Mouse (Mus musculus) heart, embryonic 14.5 days (tissue): ENCODE data around the gene Cracr2b. TPM values are rescaled to one million over a fixed set of nuclear protein-coding genes. Genes with fewer than 3 reads are reported as not detected.

ENCODE experiments used
- ATAC-seq: fragments of 200-750 bp; cut with Nextera tagmentation; 2 replicates; pipeline ENCODE4 v1.8.0; 2017; ENCODE audit warnings: low read depth, moderate TSS enrichment; ENCODE audit not compliant: insufficient number of reproducible peaks, insufficient read depth, low FRiP score
- H3K27ac ChIP-seq, 2 experiments: fragments of 200-500 bp in 1 of 2; fragments of 300-500 bp in 1 of 2; sonication (generic) in 1 of 2; replicated peaks in 1 of 2; 2 replicates each; pipeline ENCODE4 v1.5.1; 2012 to 2014; ENCODE audit warnings: low read depth in 2 of 2, low read length in 2 of 2, control low read depth in 1 of 2, mild to moderate bottlenecking in 1 of 2, mixed read lengths in 1 of 2; ENCODE audit not compliant: control insufficient read depth in 1 of 2, insufficient read depth in 1 of 2
- H3K27me3 ChIP-seq: fragments of 300-500 bp; sonication (generic); 2 replicates; pipeline ENCODE4 v1.6.1; 2014; ENCODE audit warnings: mild to moderate bottlenecking, low read length, control low read depth; ENCODE audit not compliant: control insufficient read depth, insufficient read depth
- H3K36me3 ChIP-seq: fragments of 300-500 bp; sonication (generic); 2 replicates; pipeline ENCODE4 v1.6.1; 2014; ENCODE audit warnings: mild to moderate bottlenecking, control low read depth, low read length, mixed read lengths; ENCODE audit not compliant: control insufficient read depth, insufficient read depth
- H3K4me1 ChIP-seq, 2 experiments: fragments of 200-500 bp in 1 of 2; fragments of 300-500 bp in 1 of 2; sonication (generic) in 1 of 2; 2 replicates each; pipeline ENCODE4 v1.6.1; 2012 to 2014; ENCODE audit warnings: low read length in 2 of 2, control low read depth in 1 of 2, mixed read lengths in 1 of 2; ENCODE audit not compliant: control insufficient read depth in 2 of 2, insufficient read depth in 2 of 2
- H3K4me2 ChIP-seq: fragments of 300-500 bp; sonication (generic); 2 replicates; pipeline ENCODE4 v1.6.1; 2014; ENCODE audit warnings: mild to moderate bottlenecking, low read length
- H3K4me3 ChIP-seq, 2 experiments: fragments of 200-500 bp in 1 of 2; fragments of 300-500 bp in 1 of 2; sonication (generic) in 1 of 2; 2 replicates each; pipeline ENCODE4 v1.5.1; 2012 to 2014; ENCODE audit warnings: low read length in 2 of 2, mild to moderate bottlenecking in 2 of 2, control low read depth in 1 of 2, low read depth in 1 of 2, moderate library complexity in 1 of 2; ENCODE audit not compliant: control insufficient read depth in 1 of 2, insufficient read depth in 1 of 2
- H3K9ac ChIP-seq: fragments of 300-500 bp; sonication (generic); 2 replicates; pipeline ENCODE4 v1.6.1; 2014; ENCODE audit warnings: mild to moderate bottlenecking, low read length
- H3K9me3 ChIP-seq: fragments of 300-500 bp; sonication (generic); 2 replicates; pipeline ENCODE4 v1.6.1; 2016; ENCODE audit warnings: low read length, control low read depth; ENCODE audit not compliant: control insufficient read depth
- WGBS: fragments of 180-500 bp; shearing (Covaris S2); extraction: QIAGEN DNeasy Blood & Tissue Kit; methylation state at CpG from one replicate; pipeline ENCODE4 v1.1.7; 2014; 5-methylcytosine and 5-hydroxymethylcytosine counted together
- polyA plus RNA-seq: library from polyadenylated mRNA; unstranded; fragments of >200 nt; fragmentation: Nextera tagmentation; extraction: Ambion mirVana; gene quantifications from 2 replicates; pipeline ENCODE4 v1.2.1, GENCODE M21; 2014

Gene Cracr2b
- polyA plus RNA-seq, 1 experiment from 2014 or later, result 25.6 TPM

DNA sequence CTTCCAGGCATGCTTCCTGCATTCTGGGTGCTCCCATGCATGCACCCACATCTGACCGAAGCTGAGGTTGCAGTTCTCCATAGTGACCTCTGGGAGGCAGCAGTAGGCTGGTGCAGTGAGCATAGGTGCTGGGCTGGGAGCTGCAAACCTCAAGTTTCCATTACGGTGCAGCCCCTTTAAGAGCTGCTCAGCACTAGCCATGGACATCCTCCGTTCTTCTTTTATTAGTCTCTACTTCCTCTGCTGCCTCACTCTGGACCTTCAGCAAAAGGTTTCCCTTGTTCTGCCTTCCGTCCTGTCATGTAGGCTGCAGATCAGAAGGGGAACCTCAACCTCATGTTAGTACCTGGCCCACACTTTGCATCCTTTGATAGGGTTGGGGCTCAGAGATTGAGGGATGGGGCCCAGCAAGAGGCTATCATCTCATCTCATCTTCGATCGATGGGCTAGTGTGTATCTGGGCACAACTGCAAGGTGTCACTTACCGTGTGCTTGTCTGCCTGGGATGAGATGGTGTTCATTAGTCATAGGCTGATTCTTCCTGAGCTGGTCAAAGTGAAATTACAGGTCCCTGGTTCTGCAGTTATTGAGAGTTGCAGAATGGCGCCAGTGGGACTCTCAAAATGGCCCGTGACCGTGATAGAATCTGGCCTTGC lies 20.1 kb downstream of the Cracr2b start:
- H3K9ac ChIP-seq, result peak overlapping the region; percentile 65; the same call in 1 of the 2 replicates
- 9% methylated on average over 10 of the region's 10 CpGs for WGBS

DNA sequence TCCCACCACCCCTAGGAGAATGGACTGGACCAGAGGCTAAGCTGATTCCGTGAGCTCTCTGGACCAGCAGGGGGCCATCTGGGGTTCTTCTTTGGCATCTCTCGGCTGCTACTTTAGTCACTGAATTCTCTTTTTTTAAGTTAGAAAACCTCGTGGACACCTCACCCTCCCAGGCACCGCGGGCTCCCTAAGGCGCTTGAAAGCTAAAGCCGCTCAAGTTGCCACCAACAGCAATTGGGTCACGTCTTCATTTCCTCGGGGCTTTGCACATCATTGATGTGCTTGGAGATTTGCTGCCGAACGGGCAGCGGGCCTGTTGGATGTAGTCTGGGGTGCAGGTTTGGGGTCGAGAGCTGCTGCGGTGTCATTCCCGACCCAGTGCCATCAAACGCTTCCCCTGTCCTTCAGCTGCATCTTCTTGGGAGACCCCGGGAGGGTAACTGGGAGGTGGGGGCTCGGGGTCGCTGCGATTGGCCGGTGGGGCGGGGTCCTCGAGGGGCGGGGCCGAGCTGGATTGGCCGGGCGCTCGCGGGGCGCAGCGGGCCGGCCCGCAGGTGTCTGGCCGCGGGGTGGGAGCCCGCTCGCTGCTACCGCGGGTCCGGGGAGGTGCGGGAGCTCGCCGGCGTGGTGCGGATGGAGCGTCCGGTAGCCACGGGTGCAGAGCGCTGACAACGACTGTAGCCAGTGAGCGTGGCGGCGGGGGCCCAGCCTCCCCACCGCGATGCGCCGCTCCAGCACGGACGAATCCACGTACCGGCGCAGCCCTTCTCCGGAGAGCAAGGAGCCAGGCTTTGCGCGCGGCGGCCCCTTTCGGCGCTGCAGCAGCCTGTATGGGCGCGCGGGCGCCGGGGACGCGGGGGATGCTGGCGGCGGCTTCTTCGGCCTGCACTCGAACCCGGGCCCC lies 20.9 kb downstream of the Cracr2b start:
- under 1% methylated on average over 75 of the region's 81 CpGs for WGBS
- peaks cover 12% of the 10 kb centered on the region for H3K27me3 ChIP-seq

More for the DNA sequence above, 20.1 kb downstream of the Cracr2b start:
- H3K27ac ChIP-seq, result no peak overlapping the region
- no peaks in the 10 kb centered on the region for H3K36me3 ChIP-seq
- H3K27me3 ChIP-seq, result peaks cover 12% of the 10 kb centered on the region
- peaks cover 31 to 61% of the 10 kb centered on the region in 2 experiments for H3K4me1 ChIP-seq
- H3K4me3 ChIP-seq, result peak overlapping the region in 1 of 2 experiments; percentile 57; a peak in 2 of 4 replicates
- no peak for ATAC-seq
- no peaks in the 10 kb centered on the region for H3K9me3 ChIP-seq
- peak overlapping the region; percentile 100 for H3K4me2 ChIP-seq

DNA sequence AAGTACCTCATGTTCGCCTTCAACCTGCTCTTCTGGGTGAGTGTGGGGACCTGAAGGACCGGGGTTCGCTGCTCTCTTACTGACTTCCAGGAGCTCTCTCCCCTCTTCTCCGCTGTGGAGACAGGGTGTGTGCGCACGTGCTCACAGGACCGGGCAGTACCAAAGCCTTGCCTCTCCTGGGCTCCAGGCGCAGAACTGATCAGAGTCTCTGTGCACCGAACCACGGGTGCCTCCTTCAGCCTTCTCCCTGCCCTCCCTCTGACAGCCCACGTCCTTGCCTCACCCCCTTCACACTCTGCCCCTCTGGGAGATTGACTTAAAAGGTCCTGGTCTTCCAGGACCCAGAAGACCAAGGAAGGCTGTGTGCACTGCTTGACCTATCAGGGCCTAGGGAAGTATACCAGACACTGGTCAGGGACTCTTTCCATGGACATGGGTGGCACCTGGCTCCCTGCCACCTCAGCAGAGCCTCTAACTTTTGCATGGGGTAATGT lies 21.7 kb downstream of the Cracr2b start:
- no peak overlapping the region for H3K27ac ChIP-seq
- 13% methylated on average over 11 of the region's 11 CpGs for WGBS
- H3K4me1 ChIP-seq, result peaks cover 18 to 46% of the 10 kb centered on the region in 2 experiments

More for the DNA sequence above, 20.9 kb downstream of the Cracr2b start:
- Histone ChIP-seq H3K4me2 (peak overlapping the region; percentile 100), H3K4me1 (peaks cover 25 to 54% of the 10 kb centered on the region in 2 experiments), H3K9me3 (no peaks in the 10 kb centered on the region), H3K36me3 (no peaks in the 10 kb centered on the region), H3K4me3 (peak overlapping the region; percentile 57 to 67), H3K27ac (no peak overlapping the region), H3K9ac (peak overlapping the region; percentile 65)
- ATAC-seq, result no peak

DNA sequence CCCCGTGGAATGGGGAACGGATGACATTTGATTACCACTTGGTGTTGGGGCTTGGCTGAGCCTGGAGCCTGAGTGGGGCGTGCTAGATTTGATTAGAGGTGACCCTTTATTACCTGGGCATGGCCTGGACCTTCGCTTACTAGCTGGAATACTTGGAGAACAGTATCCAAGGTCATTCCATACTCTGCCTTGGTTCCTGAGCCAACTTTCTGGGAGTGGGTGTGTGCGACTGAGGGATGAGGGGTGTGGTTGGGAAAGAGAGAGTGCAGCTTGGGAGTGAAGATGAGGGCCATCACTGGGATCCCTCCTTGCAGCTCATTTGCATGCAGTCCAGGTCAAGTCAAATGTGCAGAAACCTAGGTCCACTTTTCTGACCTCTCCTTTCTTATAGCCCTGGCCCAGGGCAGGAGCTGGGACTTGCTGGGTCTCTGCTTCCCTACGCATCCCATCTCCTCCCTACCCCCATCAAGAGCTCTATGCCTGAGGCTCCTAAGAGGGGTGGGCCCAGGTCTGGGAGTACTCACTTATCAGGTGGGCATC lies 22.3 kb downstream of the Cracr2b start:
- peaks cover 12% of the 10 kb centered on the region for H3K27me3 ChIP-seq
- no peak overlapping the region for H3K27ac ChIP-seq
- peaks cover 13 to 40% of the 10 kb centered on the region in 2 experiments for H3K4me1 ChIP-seq
- H3K9me3 ChIP-seq, result no peaks in the 10 kb centered on the region
- WGBS, result 82% methylated on average over 6 of the region's 6 CpGs
- H3K4me3 ChIP-seq, result no peak overlapping the region
- H3K36me3 ChIP-seq, result no peaks in the 10 kb centered on the region; the same call in 1 of the 2 replicates
- no peak for ATAC-seq
- no peak overlapping the region for H3K9ac ChIP-seq
- H3K4me2 ChIP-seq, result no peak overlapping the region

More for the DNA sequence above, 21.7 kb downstream of the Cracr2b start:
- H3K9me3 ChIP-seq, result no peaks in the 10 kb centered on the region
- peak overlapping the region; percentile 100 for H3K4me2 ChIP-seq
- H3K27me3 ChIP-seq, result peaks cover 12% of the 10 kb centered on the region
- peak overlapping the region; percentile 65 for H3K9ac ChIP-seq
- peak overlapping the region; percentile 57 to 67 for H3K4me3 ChIP-seq
- no peak for ATAC-seq
- H3K36me3 ChIP-seq, result no peaks in the 10 kb centered on the region; the same call in 1 of the 2 replicates

DNA sequence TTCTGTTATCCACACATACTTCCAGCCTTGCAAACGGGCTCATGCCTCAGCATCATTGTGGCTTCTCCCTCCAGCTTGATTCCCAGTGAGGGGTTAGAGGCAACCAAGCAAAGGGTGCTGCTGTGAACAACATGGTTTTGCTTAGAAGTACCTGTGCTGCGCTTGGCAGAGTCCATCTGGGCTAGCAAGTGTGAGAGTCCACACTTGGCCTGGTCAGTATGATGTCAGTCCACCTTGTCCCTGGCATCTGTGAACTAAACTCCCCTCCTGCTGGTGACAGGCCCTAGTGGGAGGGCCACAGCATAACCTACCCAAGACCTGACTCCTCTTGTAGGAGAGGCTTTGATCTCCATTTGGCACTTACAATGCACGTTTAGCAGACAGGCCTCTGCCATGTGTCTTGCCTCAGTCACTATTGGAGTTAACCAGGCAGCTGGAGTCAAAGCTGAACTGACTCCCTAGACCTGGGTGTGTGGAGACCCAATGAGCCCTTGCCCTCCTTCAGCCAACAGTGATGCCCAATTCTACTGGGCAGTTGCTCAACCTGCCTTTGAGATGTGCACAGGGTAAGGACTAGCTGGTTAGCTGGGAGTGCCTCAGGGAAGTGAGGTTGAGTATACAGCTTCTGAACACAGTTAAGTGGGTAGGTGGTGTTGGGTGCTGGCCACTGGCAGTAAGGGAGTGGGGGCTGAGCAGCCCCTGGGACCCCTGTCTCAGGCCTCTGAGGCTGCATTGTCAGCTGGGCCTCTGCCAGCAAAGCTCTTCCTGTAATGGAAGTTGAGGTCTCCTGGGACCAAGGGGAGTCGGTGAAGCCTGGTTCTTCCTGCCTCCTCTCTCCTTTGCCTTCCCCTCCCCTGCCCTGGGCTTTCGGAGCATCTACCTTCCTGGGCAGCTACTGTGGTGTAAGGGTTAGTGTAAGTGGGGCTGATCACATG lies 23.6 kb downstream of the Cracr2b start:
- Histone ChIP-seq H3K4me1 (peaks cover 11 to 36% of the 10 kb centered on the region in 2 experiments), H3K27me3 (peaks cover 12% of the 10 kb centered on the region), H3K27ac (no peak overlapping the region), H3K9ac (no peak overlapping the region), H3K36me3 (peaks cover 2% of the 10 kb centered on the region; the same call in 1 of the 2 replicates), H3K4me2 (no peak overlapping the region), H3K4me3 (no peak overlapping the region), H3K9me3 (no peaks in the 10 kb centered on the region)
- ATAC-seq, result no peak
- 68% methylated on average over 5 of the region's 5 CpGs for WGBS

DNA sequence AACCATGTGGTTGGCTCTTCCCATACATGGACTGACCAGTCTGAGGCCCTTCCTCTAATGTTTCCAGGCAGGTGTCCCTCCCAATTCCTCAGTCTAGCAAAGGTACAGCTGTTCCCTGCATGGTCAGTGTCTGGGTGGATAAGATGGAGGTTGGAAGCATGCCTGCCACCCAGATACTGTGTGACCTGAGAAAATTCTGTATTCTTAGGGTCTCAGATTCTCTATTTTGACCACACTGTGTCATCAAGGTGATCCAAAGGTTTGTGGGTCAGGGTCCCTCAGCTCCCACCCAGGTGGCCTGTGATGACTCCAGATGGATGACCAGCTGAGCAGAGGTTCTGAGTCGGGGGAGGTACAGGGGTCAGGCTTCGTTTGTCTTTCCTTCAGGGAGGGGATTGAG lies 24.3 kb downstream of the Cracr2b start:
- 78% methylated on average over 2 of the region's 2 CpGs for WGBS
- H3K4me2 ChIP-seq, result no peak overlapping the region
- ATAC-seq, result no peak
- H3K9me3 ChIP-seq, result no peaks in the 10 kb centered on the region
- no peak overlapping the region for H3K9ac ChIP-seq
- no peak overlapping the region for H3K4me3 ChIP-seq
- peaks cover 6% of the 10 kb centered on the region; the same call in 1 of the 2 replicates for H3K36me3 ChIP-seq
- peaks cover 11 to 36% of the 10 kb centered on the region in 2 experiments for H3K4me1 ChIP-seq
- peaks cover 12% of the 10 kb centered on the region for H3K27me3 ChIP-seq
- H3K27ac ChIP-seq, result no peak overlapping the region
